Mouse (Mus musculus): ENCODE data around the gene Nbea. TPM values are rescaled to one million over a fixed set of nuclear protein-coding genes. Genes with fewer than 3 reads are reported as not detected.
"Not testable (repeated sequence)": the region's sequence is repeated elsewhere in the genome, so short reads cannot be mapped to it uniquely, and the experiment has no call there.

The Nbea gene
- polyA plus RNA-seq, 2 experiments from 2014 or later: 0.16 to 0.25 TPM

GRCm38 (mm10) chr3:55661678-55662445 is 521.6 kb downstream of the Nbea start:
- no peak for ATAC-seq

GRCm38 (mm10) chr3:55660261-55660838 is 523.2 kb downstream of the Nbea start:
- ATAC-seq: no peak

- peak; percentile 70 for ATAC-seq
These were observed 523.8 kb downstream of the Nbea start for GRCm38 (mm10) chr3:55659558-55660215.

GRCm38 (mm10) chr3:55652321-55652720 is 531.2 kb downstream of the Nbea start:
- no peak for ATAC-seq

- ATAC-seq: no peak
These were observed 531.6 kb downstream of the Nbea start for GRCm38 (mm10) chr3:55651877-55652276.

GRCm38 (mm10) chr3:55649541-55649940 is 534.0 kb downstream of the Nbea start:
- no peak for ATAC-seq

- no peak for ATAC-seq
These were observed 535.2 kb downstream of the Nbea start for GRCm38 (mm10) chr3:55648299-55648698.

GRCm38 (mm10) chr3:55647176-55647575 is 536.3 kb downstream of the Nbea start:
- ATAC-seq: no peak

- no peak for ATAC-seq
These were observed 537.1 kb downstream of the Nbea start for GRCm38 (mm10) chr3:55646437-55646836.

- no peak for ATAC-seq
These were observed 539.4 kb downstream of the Nbea start for GRCm38 (mm10) chr3:55644035-55644618.

GRCm38 (mm10) chr3:55637660-55638059 is 545.8 kb downstream of the Nbea start:
- no peak for ATAC-seq

- no peak for ATAC-seq
These were observed 547.8 kb downstream of the Nbea start for GRCm38 (mm10) chr3:55635542-55636172.

GRCm38 (mm10) chr3:55627054-55627453 is 556.4 kb downstream of the Nbea start:
- no peak for ATAC-seq

GRCm38 (mm10) chr3:55621958-55622357 is 561.5 kb downstream of the Nbea start:
- ATAC-seq: not testable (repeated sequence)

- no peak for ATAC-seq
These were observed 565.1 kb downstream of the Nbea start for GRCm38 (mm10) chr3:55618396-55618795.

- no peak for ATAC-seq
These were observed 570.9 kb downstream of the Nbea start for GRCm38 (mm10) chr3:55612459-55613115.

GRCm38 (mm10) chr3:55612023-55612422 is 571.5 kb downstream of the Nbea start:
- no peak for ATAC-seq

- no peak for ATAC-seq
These were observed 573.3 kb downstream of the Nbea start for GRCm38 (mm10) chr3:55610191-55610590.

GRCm38 (mm10) chr3:55600286-55600685 is 583.2 kb downstream of the Nbea start:
- ATAC-seq: no peak

GRCm38 (mm10) chr3:55599366-55600085 is 584.0 kb downstream of the Nbea start:
- no peak for ATAC-seq

GRCm38 (mm10) chr3:55598681-55599080 is 584.8 kb downstream of the Nbea start:
- no peak for ATAC-seq

GRCm38 (mm10) chr3:55593312-55593711 is 590.2 kb downstream of the Nbea start:
- ATAC-seq: no peak
